Mouse (Mus musculus): ENCODE results near the gene Thrsp. TPM values are rescaled to one million over a fixed set of nuclear protein-coding genes. Genes with fewer than 3 reads are reported as not detected.

Gene Thrsp
- polyA plus RNA-seq, 1 experiment from 2014 or later, result 0.17 TPM

GRCm38 (mm10) chr7:97411106-97411505, 6.4 kb downstream of the Thrsp start:
- no peak overlapping the region for H3K9ac ChIP-seq (ENCODE audit: low read length)
- ATAC-seq (ENCODE audit: insufficient read depth, low FRiP score, low TSS enrichment) (no peak), DNase-seq (ENCODE audit: low spot score) (no peak)
- H3K36me3 ChIP-seq (ENCODE audit: control insufficient read depth, insufficient read depth, low read length), result no peaks in the 10 kb centered on the region; the same call in 1 of the 2 replicates
- H3K4me1 ChIP-seq (ENCODE audit: control insufficient read depth, insufficient read depth, low read length), result no peaks in the 10 kb centered on the region
- no peak overlapping the region for H3K27ac ChIP-seq (ENCODE audit: low read depth, low read length)
- no peaks in the 10 kb centered on the region for H3K9me3 ChIP-seq (ENCODE audit: control insufficient read depth, low read length)
- 87% methylated on average over 2 of the region's 2 CpGs for WGBS
- H3K27me3 ChIP-seq (ENCODE audit: control insufficient read depth, insufficient read depth, low read length), result no peaks in the 10 kb centered on the region
- no peak overlapping the region for H3K4me2 ChIP-seq (ENCODE audit: low read depth)
- H3K4me3 ChIP-seq (ENCODE audit: low read depth, low read length), result no peak overlapping the region

GRCm38 (mm10) chr7:97407145-97407544, 10.4 kb downstream of the Thrsp start:
- H3K36me3 ChIP-seq (ENCODE audit: control insufficient read depth, insufficient read depth, low read length), result no peaks in the 10 kb centered on the region; the same call in 1 of the 2 replicates
- ATAC-seq (ENCODE audit: insufficient read depth, low FRiP score, low TSS enrichment) (no peak), DNase-seq (ENCODE audit: low spot score) (no peak)
- H3K9ac ChIP-seq (ENCODE audit: low read length), result no peak overlapping the region
- no peak overlapping the region for H3K4me2 ChIP-seq (ENCODE audit: low read depth)
- no peaks in the 10 kb centered on the region for H3K27me3 ChIP-seq (ENCODE audit: control insufficient read depth, insufficient read depth, low read length)
- H3K4me1 ChIP-seq (ENCODE audit: control insufficient read depth, insufficient read depth, low read length), result no peaks in the 10 kb centered on the region
- H3K4me3 ChIP-seq (ENCODE audit: low read depth, low read length), result no peak overlapping the region
- no peak overlapping the region for H3K27ac ChIP-seq (ENCODE audit: low read depth, low read length)
- WGBS, result 94% methylated on average over 10 of the region's 10 CpGs
- H3K9me3 ChIP-seq (ENCODE audit: control insufficient read depth, low read length), result no peaks in the 10 kb centered on the region

GRCm38 (mm10) chr7:97399960-97400715, 17.4 kb downstream of the Thrsp start, which contains the start of gene Ndufc2:
TSS of gene Ndufc2 (plus strand) at chr7:97400003.
- no peaks in the 10 kb centered on the region for H3K36me3 ChIP-seq (ENCODE audit: control insufficient read depth, insufficient read depth, low read length)
- H3K27me3 ChIP-seq (ENCODE audit: control insufficient read depth, insufficient read depth, low read length), result no peaks in the 10 kb centered on the region
- H3K27ac ChIP-seq (ENCODE audit: low read depth, low read length), result peak within 1 kb of the TSS; percentile 67; the same call in 1 of the 2 replicates
- peak within 1 kb of the TSS; percentile 62 for H3K4me2 ChIP-seq (ENCODE audit: low read depth)
- WGBS, result under 1% methylated on average over 54 of the region's 54 CpGs
- no peaks in the 10 kb centered on the region for H3K9me3 ChIP-seq (ENCODE audit: control insufficient read depth, low read length)
- H3K4me1 ChIP-seq (ENCODE audit: control insufficient read depth, insufficient read depth, low read length), result peaks cover 4% of the 10 kb centered on the region
- peak; percentile 88 for DNase-seq (ENCODE audit: low spot score)
- peak within 1 kb of the TSS; percentile 83 for H3K9ac ChIP-seq (ENCODE audit: low read length)
- peak; percentile 88 for ATAC-seq (ENCODE audit: insufficient read depth, low FRiP score, low TSS enrichment)
- peak within 1 kb of the TSS; percentile 96 for H3K4me3 ChIP-seq (ENCODE audit: low read depth, low read length)

GRCm38 (mm10) chr7:97398943-97399342, 18.6 kb downstream of the Thrsp start:
- H3K27me3 ChIP-seq (ENCODE audit: control insufficient read depth, insufficient read depth, low read length), result no peaks in the 10 kb centered on the region
- no peak overlapping the region for H3K9ac ChIP-seq (ENCODE audit: low read length)
- no peaks in the 10 kb centered on the region for H3K9me3 ChIP-seq (ENCODE audit: control insufficient read depth, low read length)
- no peak overlapping the region for H3K4me3 ChIP-seq (ENCODE audit: low read depth, low read length)
- 93% methylated on average over 6 of the region's 6 CpGs for WGBS
- DNase-seq (ENCODE audit: low spot score) (no peak), ATAC-seq (ENCODE audit: insufficient read depth, low FRiP score, low TSS enrichment) (no peak)
- no peak overlapping the region for H3K27ac ChIP-seq (ENCODE audit: low read depth, low read length)
- H3K4me2 ChIP-seq (ENCODE audit: low read depth), result no peak overlapping the region
- peaks cover 4% of the 10 kb centered on the region for H3K4me1 ChIP-seq (ENCODE audit: control insufficient read depth, insufficient read depth, low read length)
- H3K36me3 ChIP-seq (ENCODE audit: control insufficient read depth, insufficient read depth, low read length), result no peaks in the 10 kb centered on the region

GRCm38 (mm10) chr7:97394375-97394774, 23.2 kb downstream of the Thrsp start:
- H3K4me1 ChIP-seq (ENCODE audit: control insufficient read depth, insufficient read depth, low read length), result no peaks in the 10 kb centered on the region
- DNase-seq (ENCODE audit: low spot score) (no peak), ATAC-seq (ENCODE audit: insufficient read depth, low FRiP score, low TSS enrichment) (no peak)
- H3K9ac ChIP-seq (ENCODE audit: low read length), result no peak overlapping the region
- no peak overlapping the region for H3K4me3 ChIP-seq (ENCODE audit: low read depth, low read length)
- H3K9me3 ChIP-seq (ENCODE audit: control insufficient read depth, low read length), result no peaks in the 10 kb centered on the region
- no peak overlapping the region for H3K4me2 ChIP-seq (ENCODE audit: low read depth)
- no peaks in the 10 kb centered on the region for H3K36me3 ChIP-seq (ENCODE audit: control insufficient read depth, insufficient read depth, low read length)
- 86% methylated on average over 2 of the region's 2 CpGs for WGBS
- H3K27me3 ChIP-seq (ENCODE audit: control insufficient read depth, insufficient read depth, low read length), result no peaks in the 10 kb centered on the region
- no peak overlapping the region for H3K27ac ChIP-seq (ENCODE audit: low read depth, low read length)

- 88% methylated on average over 6 of the region's 6 CpGs for WGBS
- Histone ChIP-seq H3K9me3 (ENCODE audit: control insufficient read depth, low read length) (no peaks in the 10 kb centered on the region), H3K27ac (ENCODE audit: low read depth, low read length) (no peak overlapping the region), H3K4me3 (ENCODE audit: low read depth, low read length) (no peak overlapping the region), H3K9ac (ENCODE audit: low read length) (no peak overlapping the region), H3K4me2 (ENCODE audit: low read depth) (no peak overlapping the region), H3K4me1 (ENCODE audit: control insufficient read depth, insufficient read depth, low read length) (no peaks in the 10 kb centered on the region), H3K27me3 (ENCODE audit: control insufficient read depth, insufficient read depth, low read length) (no peaks in the 10 kb centered on the region), H3K36me3 (ENCODE audit: control insufficient read depth, insufficient read depth, low read length) (no peaks in the 10 kb centered on the region)
- ATAC-seq (ENCODE audit: insufficient read depth, low FRiP score, low TSS enrichment), result 0 out of 2 replicates have a peak, but pooled peaks have one; percentile 13
- no peak for DNase-seq (ENCODE audit: low spot score)
Measured at GRCm38 (mm10) chr7:97392079-97392445, 25.5 kb downstream of the Thrsp start.

GRCm38 (mm10) chr7:97391293-97392078, 26.0 kb downstream of the Thrsp start:
- Histone ChIP-seq H3K9me3 (ENCODE audit: control insufficient read depth, low read length) (no peaks in the 10 kb centered on the region), H3K9ac (ENCODE audit: low read length) (no peak overlapping the region), H3K27me3 (ENCODE audit: control insufficient read depth, insufficient read depth, low read length) (no peaks in the 10 kb centered on the region), H3K4me1 (ENCODE audit: control insufficient read depth, insufficient read depth, low read length) (no peaks in the 10 kb centered on the region), H3K4me2 (ENCODE audit: low read depth) (no peak overlapping the region), H3K27ac (ENCODE audit: low read depth, low read length) (0 out of 2 replicates have a peak overlapping the region, but pooled peaks have one; percentile 14), H3K4me3 (ENCODE audit: low read depth, low read length) (no peak overlapping the region), H3K36me3 (ENCODE audit: control insufficient read depth, insufficient read depth, low read length) (no peaks in the 10 kb centered on the region)
- peak; percentile 88 for ATAC-seq (ENCODE audit: insufficient read depth, low FRiP score, low TSS enrichment)
- WGBS, result 74% methylated on average over 13 of the region's 13 CpGs
- DNase-seq (ENCODE audit: low spot score), result peak; percentile 21

GRCm38 (mm10) chr7:97388541-97388940, 29.0 kb downstream of the Thrsp start:
- Histone ChIP-seq H3K36me3 (ENCODE audit: control insufficient read depth, insufficient read depth, low read length) (peaks cover 5% of the 10 kb centered on the region), H3K27ac (ENCODE audit: low read depth, low read length) (no peak overlapping the region), H3K4me2 (ENCODE audit: low read depth) (no peak overlapping the region), H3K9me3 (ENCODE audit: control insufficient read depth, low read length) (no peaks in the 10 kb centered on the region), H3K4me1 (ENCODE audit: control insufficient read depth, insufficient read depth, low read length) (no peaks in the 10 kb centered on the region), H3K27me3 (ENCODE audit: control insufficient read depth, insufficient read depth, low read length) (no peaks in the 10 kb centered on the region), H3K4me3 (ENCODE audit: low read depth, low read length) (no peak overlapping the region), H3K9ac (ENCODE audit: low read length) (no peak overlapping the region)
- DNase-seq (ENCODE audit: low spot score), result no peak
- 96% methylated on average over 4 of the region's 4 CpGs for WGBS
- no peak for ATAC-seq (ENCODE audit: insufficient read depth, low FRiP score, low TSS enrichment)

Data from neural tube, embryonic 11.5 days (tissue).